Mouse (Mus musculus) gastrocnemius, postnatal 14 days (tissue): ENCODE results near the gene Ptx4. TPM values are rescaled to one million over a fixed set of nuclear protein-coding genes. Genes with fewer than 3 reads are reported as not detected.

Experiments used
- DNase-seq: peaks from one replicate; pipeline ENCODE4 v3.0.0; 2021; ENCODE audit warnings: mixed read lengths
- intact Hi-C: fragments of 180-260 bp; cut with DNase I; formaldehyde crosslinking; loops from one replicate; pipeline ENCODE4 v1.15.1; 2025; ENCODE audit warnings: low total_unique reads
- total RNA-seq, 2 experiments: library from RNA; stranded (reverse); gene quantifications; 2 replicates each; pipeline ENCODE4 v1.2.3; 2021

The Ptx4 gene
- total RNA-seq, 2 experiments from 2014 or later = 8.4 to 9.6 TPM

DNA sequence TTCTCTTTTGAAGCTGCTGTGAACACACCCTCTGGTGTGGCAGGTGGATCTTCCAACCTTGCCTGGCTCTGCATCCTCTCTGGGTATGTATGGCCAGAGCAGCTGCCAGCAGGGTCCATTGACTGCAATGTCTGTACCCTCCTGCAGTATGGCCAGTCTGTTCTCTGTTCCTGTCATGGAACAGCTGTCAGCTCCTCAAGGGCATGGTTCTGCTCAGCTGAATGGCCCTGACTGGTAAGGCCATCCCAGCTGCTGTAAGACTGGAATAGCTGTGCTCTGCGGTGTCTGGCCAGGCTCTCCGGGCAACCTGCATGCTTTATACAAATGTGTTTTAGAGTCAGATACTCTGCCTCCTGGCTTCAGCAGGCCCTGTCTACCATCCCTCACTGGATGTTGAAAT is 49.1 kb downstream of the Ptx4 start:
- intact Hi-C loops = no loop called here
- no peak for DNase-seq

DNA sequence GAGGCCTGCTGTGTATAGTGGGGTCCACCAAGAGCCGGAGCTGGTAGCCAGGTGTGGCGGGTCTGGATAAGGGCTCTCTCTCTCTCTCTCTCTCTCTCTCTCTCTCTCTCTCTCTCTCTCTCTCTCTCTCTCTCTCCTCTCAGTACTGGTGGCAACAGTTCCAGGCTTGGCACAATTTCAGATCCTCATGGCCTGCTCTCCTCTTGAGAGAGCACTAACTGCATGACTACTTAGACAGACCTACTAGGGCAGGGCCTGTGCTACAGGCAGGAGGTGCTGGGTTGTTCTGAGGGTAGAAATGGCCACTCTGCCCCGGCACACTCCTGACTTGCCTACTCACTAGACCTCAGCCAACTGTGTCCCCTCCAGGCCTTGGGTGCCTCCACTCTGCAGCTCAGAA is 52.0 kb downstream of the Ptx4 start:
- intact Hi-C loops = no loop called here
- no peak for DNase-seq

Other genes starting within 250 kb of the Ptx4 start
- gene Nubp2, start 234.4 kb upstream of the Ptx4 start, total RNA-seq = 10 to 100 TPM; 12.5 to 14.6 TPM
- gene Spsb3, start 234.1 kb upstream of the Ptx4 start, total RNA-seq = 10 to 100 TPM; 24.4 to 29.2 TPM
- 10 to 100 TPM; 13.9 to 14.5 TPM for gene Eme2, start 225.7 kb upstream of the Ptx4 start, total RNA-seq
- gene Mrps34, start 225.6 kb upstream of the Ptx4 start, total RNA-seq = 100 to 1,000 TPM; 118 to 120 TPM
- gene Nme3, start 224.3 kb upstream of the Ptx4 start, total RNA-seq = 1 to 10 TPM; 7.6 to 9.0 TPM
- gene Mapk8ip3, start 183.8 kb upstream of the Ptx4 start, total RNA-seq = 10 to 100 TPM; 16.3 to 19.2 TPM
- 10 to 100 TPM in 1 of 2 experiments, 1 to 10 TPM in 1; 8.2 to 13.3 TPM for gene Jpt2, start 160.1 kb upstream of the Ptx4 start, total RNA-seq
- 1 to 10 TPM; 7.1 to 7.3 TPM for gene Cramp1l, start 105.0 kb upstream of the Ptx4 start, total RNA-seq
- 1 to 10 TPM; 2.9 to 4.1 TPM for gene Ift140, start 104.7 kb upstream of the Ptx4 start, total RNA-seq
- gene Tmem204, start 37.2 kb upstream of the Ptx4 start, total RNA-seq = 10 to 100 TPM; 13.9 to 16.3 TPM
- gene Telo2, start 4.8 kb upstream of the Ptx4 start, total RNA-seq = 1 to 10 TPM; 9.2 to 9.3 TPM
- gene Clcn7, start 12.6 kb downstream of the Ptx4 start, total RNA-seq = 10 to 100 TPM; 14.3 to 15.5 TPM
- not detected for gene Ccdc154, start 41.7 kb downstream of the Ptx4 start, total RNA-seq
- gene Gm38655, start 54.7 kb downstream of the Ptx4 start, total RNA-seq = not detected
- 10 to 100 TPM; 13.0 to 13.1 TPM for gene BC003965, start 63.8 kb downstream of the Ptx4 start, total RNA-seq
- gene Unkl, start 67.6 kb downstream of the Ptx4 start, total RNA-seq = 1 to 10 TPM; 4.6 to 4.8 TPM
- gene Gnptg, start 119.4 kb downstream of the Ptx4 start, total RNA-seq = 10 to 100 TPM; 12.3 to 14.8 TPM
- 10 to 100 TPM; 19.7 to 21.0 TPM for gene Tsr3, start 119.4 kb downstream of the Ptx4 start, total RNA-seq
- under 1 TPM in 1 of 2 experiments, not detected in 1; 0.41 TPM for gene Baiap3, start 135.6 kb downstream of the Ptx4 start, total RNA-seq
- gene Ube2i, start 153.9 kb downstream of the Ptx4 start, total RNA-seq = 10 to 100 TPM; 74.9 to 82.6 TPM
- gene Prss34, start 177.6 kb downstream of the Ptx4 start, total RNA-seq = 1 to 10 TPM; 1.8 to 2.7 TPM
- not detected for gene Prss28, start 187.9 kb downstream of the Ptx4 start, total RNA-seq
- not detected for gene Prss29, start 197.9 kb downstream of the Ptx4 start, total RNA-seq
- 1 to 10 TPM; 4.0 to 4.7 TPM for gene Tpsab1, start 224.8 kb downstream of the Ptx4 start, total RNA-seq
- gene Tpsb2, start 245.5 kb downstream of the Ptx4 start, total RNA-seq = 10 to 100 TPM in 1 of 2 experiments, 1 to 10 TPM in 1; 9.4 to 12.6 TPM
- gene Tpsg1, start 248.5 kb downstream of the Ptx4 start, total RNA-seq = not detected